Mouse (Mus musculus) mouse embryonic stem cell (cell line): ENCODE data around the gene Ap2m1.
"Not testable (repeated sequence)": the region's sequence is repeated elsewhere in the genome, so short reads cannot be mapped to it uniquely, and the experiment has no call there.

Experiments
- in situ Hi-C, 2 experiments: fragments of 300-500 bp; cut with MboI; formaldehyde crosslinking; loops; 1 replicate in 1 of 2; 3 replicates in 1 of 2; pipeline ENCODE4 v1.14.3; 2019 to 2020; ENCODE audit warnings: low sequenced_read_pairs in 2 of 2, low pct_unique_long_range_greater_than_20kb in 1 of 2, mixed read lengths in 1 of 2; ENCODE audit not compliant: unreplicated experiment in 1 of 2

Ap2m1 gene

GRCm38 (mm10) chr16:20535296-20536080 is at the start of gene Ap2m1:
Gene Ap2m1, plus strand, starts transcription at chr16:20535478.
- in situ Hi-C loops = no loop called here

- in situ Hi-C loops = no loop called here
Observed at GRCm38 (mm10) chr16:20486048-20486447, 49.2 kb upstream of the Ap2m1 start.

GRCm38 (mm10) chr16:20488151-20488550 is 47.1 kb upstream of the Ap2m1 start:
- in situ Hi-C loops = no loop called here

- in situ Hi-C loops = not testable (repeated sequence)
Observed at GRCm38 (mm10) chr16:20488751-20489150, 46.5 kb upstream of the Ap2m1 start.

- in situ Hi-C loops = no loop called here
Observed at GRCm38 (mm10) chr16:20489233-20489632, 46.0 kb upstream of the Ap2m1 start.

- in situ Hi-C loops = no loop called here
Observed at GRCm38 (mm10) chr16:20490581-20490980, 44.7 kb upstream of the Ap2m1 start.

GRCm38 (mm10) chr16:20491301-20491700 is 44.0 kb upstream of the Ap2m1 start:
- in situ Hi-C loops = no loop called here

- in situ Hi-C loops = no loop called here
Observed at GRCm38 (mm10) chr16:20493452-20493851, 41.8 kb upstream of the Ap2m1 start.

GRCm38 (mm10) chr16:20496671-20497600 is 38.3 kb upstream of the Ap2m1 start:
- in situ Hi-C loops = no loop called here

GRCm38 (mm10) chr16:20497980-20498676 is 37.1 kb upstream of the Ap2m1 start:
- in situ Hi-C loops = no loop called here

GRCm38 (mm10) chr16:20498677-20499475 is 36.4 kb upstream of the Ap2m1 start, which contains the start of gene Eif2b5:
Gene Eif2b5, plus strand, starts transcription at chr16:20498817.
- in situ Hi-C loops = no loop called here

- in situ Hi-C loops = loop anchor here (5.0 to 10.0 kb wide), 2 partner anchors 139 to 176 kb away; no protein-coding TSS in a partner anchor
Observed at GRCm38 (mm10) chr16:20506000-20506399, 29.3 kb upstream of the Ap2m1 start.

GRCm38 (mm10) chr16:20509349-20509748 is 25.9 kb upstream of the Ap2m1 start:
- in situ Hi-C loops = loop anchor here (5.0 to 10.0 kb wide), 2 partner anchors 135 to 173 kb away; no protein-coding TSS in a partner anchor

GRCm38 (mm10) chr16:20511277-20511847 is 23.9 kb upstream of the Ap2m1 start:
- in situ Hi-C loops = no loop called here

GRCm38 (mm10) chr16:20516032-20516431 is 19.2 kb upstream of the Ap2m1 start:
- in situ Hi-C loops = no loop called here

GRCm38 (mm10) chr16:20516726-20517201 is 18.5 kb upstream of the Ap2m1 start, which contains the start of gene Dvl3:
Gene Dvl3, plus strand, starts transcription at chr16:20516982.
- in situ Hi-C loops = no loop called here

GRCm38 (mm10) chr16:20517216-20517615 is 18.1 kb upstream of the Ap2m1 start:
- in situ Hi-C loops = no loop called here
